Mouse (Mus musculus) midbrain, embryonic 14.5 days (tissue): ENCODE data around the gene Tnip1. TPM values are rescaled to one million over a fixed set of nuclear protein-coding genes. Genes with fewer than 3 reads are reported as not detected.

Source experiments
- ATAC-seq: fragments of 200-750 bp; cut with Nextera tagmentation; 2 replicates; pipeline ENCODE4 v1.8.0; 2017; ENCODE audit warnings: moderate number of reproducible peaks, moderate library complexity; ENCODE audit not compliant: low FRiP score, low TSS enrichment
- DNase-seq: peaks from one replicate; pipeline ENCODE4 v3.0.0-alpha.2; 2015
- H3K27ac ChIP-seq: fragments of 300-500 bp; sonication (generic); replicated peaks from 2 replicates; pipeline ENCODE4 v1.5.1; 2014; ENCODE audit warnings: mild to moderate bottlenecking, low read depth, low read length, moderate library complexity
- H3K27me3 ChIP-seq: fragments of 300-500 bp; sonication (generic); 2 replicates; pipeline ENCODE4 v1.6.1; 2014; ENCODE audit warnings: low read length, control low read depth, mixed read lengths; ENCODE audit not compliant: control insufficient read depth, insufficient read depth
- H3K36me3 ChIP-seq: fragments of 300-500 bp; sonication (generic); 2 replicates; pipeline ENCODE4 v1.6.1; 2014; ENCODE audit warnings: low read length, control low read depth; ENCODE audit not compliant: control insufficient read depth, insufficient read depth
- H3K4me1 ChIP-seq: fragments of 300-500 bp; sonication (generic); 2 replicates; pipeline ENCODE4 v1.6.1; 2014; ENCODE audit warnings: mild to moderate bottlenecking, antibody characterized with exemption, low read length, control low read depth; ENCODE audit not compliant: control insufficient read depth, insufficient read depth
- H3K4me2 ChIP-seq: fragments of 300-500 bp; sonication (generic); 2 replicates; pipeline ENCODE4 v1.6.1; 2014; ENCODE audit warnings: mild to moderate bottlenecking, low read length, moderate library complexity
- H3K4me3 ChIP-seq: fragments of 300-500 bp; sonication (generic); replicated peaks from 2 replicates; pipeline ENCODE4 v1.5.1; 2014; ENCODE audit warnings: low read depth, low read length
- H3K9ac ChIP-seq: fragments of 300-500 bp; sonication (generic); replicated peaks from 2 replicates; pipeline ENCODE4 v1.6.1; 2014; ENCODE audit warnings: mild to moderate bottlenecking, low read length, moderate library complexity
- H3K9me3 ChIP-seq: fragments of 300-500 bp; sonication (generic); 2 replicates; pipeline ENCODE4 v1.6.1; 2016; ENCODE audit warnings: low read length, control low read depth, mixed read lengths; ENCODE audit not compliant: control insufficient read depth
- WGBS: fragments of 180-500 bp; shearing (Covaris S2); extraction: QIAGEN DNeasy Blood & Tissue Kit; methylation state at CpG from one replicate; pipeline ENCODE4 v1.1.7; 2014; 5-methylcytosine and 5-hydroxymethylcytosine counted together
- polyA plus RNA-seq: library from polyadenylated mRNA; unstranded; fragments of >200 nt; fragmentation: Nextera tagmentation; extraction: Ambion mirVana; gene quantifications from 2 replicates; pipeline ENCODE4 v1.2.1, GENCODE M21; 2014

The Tnip1 gene
- polyA plus RNA-seq, 1 experiment from 2014 or later: 15.1 TPM

- WGBS: 81% methylated on average over 14 of the region's 14 CpGs
- Histone ChIP-seq H3K27ac (no peak overlapping the region), H3K36me3 (peaks cover 57% of the 10 kb centered on the region), H3K9ac (no peak overlapping the region), H3K4me2 (no peak overlapping the region), H3K4me1 (no peaks in the 10 kb centered on the region), H3K4me3 (no peak overlapping the region), H3K9me3 (no peaks in the 10 kb centered on the region), H3K27me3 (no peaks in the 10 kb centered on the region)
- no peak for ATAC-seq
- DNase-seq: peak; percentile 81
These were observed 35.2 kb downstream of the Tnip1 start for GRCm38 (mm10) chr11:54927346-54928140.

GRCm38 (mm10) chr11:54924145-54924544 lies 38.6 kb downstream of the Tnip1 start:
- H3K27me3 ChIP-seq: no peaks in the 10 kb centered on the region
- no peak for ATAC-seq
- no peaks in the 10 kb centered on the region for H3K4me1 ChIP-seq
- no peak overlapping the region for H3K4me2 ChIP-seq
- DNase-seq: no peak
- no peak overlapping the region for H3K27ac ChIP-seq
- H3K4me3 ChIP-seq: no peak overlapping the region
- no peak overlapping the region for H3K9ac ChIP-seq
- 93% methylated on average over 14 of the region's 14 CpGs for WGBS
- no peaks in the 10 kb centered on the region for H3K9me3 ChIP-seq
- peaks cover 54% of the 10 kb centered on the region for H3K36me3 ChIP-seq

DNA sequence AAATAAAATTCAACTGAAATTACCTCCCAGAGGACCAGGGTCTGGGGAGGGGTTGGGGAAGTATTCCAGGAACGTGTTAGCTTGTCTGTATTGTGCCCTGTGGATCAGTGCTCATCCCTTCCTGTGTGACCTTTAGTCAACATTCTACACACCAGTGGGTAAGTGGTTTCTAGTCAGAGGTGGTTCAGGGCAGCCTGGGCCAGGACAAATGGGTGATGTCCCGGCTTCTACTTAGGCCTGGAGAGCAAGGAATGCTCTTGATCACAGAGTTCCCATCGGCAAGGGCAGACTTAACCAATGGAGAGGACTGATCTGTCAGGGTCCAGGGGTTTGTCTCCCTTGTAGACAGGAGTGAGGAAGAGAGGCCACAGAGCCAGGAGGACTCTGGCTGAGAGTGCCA lies 40.2 kb downstream of the Tnip1 start:
- Histone ChIP-seq H3K4me3 (no peak overlapping the region), H3K27me3 (no peaks in the 10 kb centered on the region), H3K4me2 (no peak overlapping the region), H3K9me3 (no peaks in the 10 kb centered on the region), H3K36me3 (peaks cover 58% of the 10 kb centered on the region), H3K9ac (no peak overlapping the region), H3K27ac (no peak overlapping the region), H3K4me1 (no peaks in the 10 kb centered on the region)
- DNase-seq: no peak
- WGBS: 91% methylated on average over 3 of the region's 3 CpGs
- no peak for ATAC-seq

DNA sequence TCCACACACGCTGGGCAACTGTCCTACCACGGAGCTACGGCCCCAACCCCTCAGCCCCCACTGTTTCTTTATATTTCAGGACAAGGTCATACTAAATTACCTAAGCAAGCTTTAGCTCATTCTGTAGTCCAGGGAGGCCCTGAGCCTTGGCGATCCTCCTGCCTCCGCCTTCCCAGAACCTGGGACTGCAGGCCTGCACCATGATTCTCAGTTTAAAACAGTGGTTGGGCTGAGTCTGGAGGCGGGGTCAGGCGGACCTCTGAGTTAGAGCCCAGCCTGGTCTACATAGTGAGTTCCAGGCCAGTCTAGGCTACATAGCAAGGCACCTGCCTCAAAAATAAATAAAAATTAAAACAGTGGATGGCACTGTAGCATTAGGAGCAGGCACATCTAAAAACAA lies 40.9 kb downstream of the Tnip1 start:
- ATAC-seq (no peak), DNase-seq (no peak)
- no peak overlapping the region for H3K4me3 ChIP-seq
- H3K27ac ChIP-seq: no peak overlapping the region
- H3K4me2 ChIP-seq: no peak overlapping the region
- no peaks in the 10 kb centered on the region for H3K9me3 ChIP-seq
- no peaks in the 10 kb centered on the region for H3K27me3 ChIP-seq
- no peaks in the 10 kb centered on the region for H3K4me1 ChIP-seq
- H3K36me3 ChIP-seq: peaks cover 57% of the 10 kb centered on the region
- 46% methylated on average over 7 of the region's 7 CpGs for WGBS
- no peak overlapping the region for H3K9ac ChIP-seq

DNA sequence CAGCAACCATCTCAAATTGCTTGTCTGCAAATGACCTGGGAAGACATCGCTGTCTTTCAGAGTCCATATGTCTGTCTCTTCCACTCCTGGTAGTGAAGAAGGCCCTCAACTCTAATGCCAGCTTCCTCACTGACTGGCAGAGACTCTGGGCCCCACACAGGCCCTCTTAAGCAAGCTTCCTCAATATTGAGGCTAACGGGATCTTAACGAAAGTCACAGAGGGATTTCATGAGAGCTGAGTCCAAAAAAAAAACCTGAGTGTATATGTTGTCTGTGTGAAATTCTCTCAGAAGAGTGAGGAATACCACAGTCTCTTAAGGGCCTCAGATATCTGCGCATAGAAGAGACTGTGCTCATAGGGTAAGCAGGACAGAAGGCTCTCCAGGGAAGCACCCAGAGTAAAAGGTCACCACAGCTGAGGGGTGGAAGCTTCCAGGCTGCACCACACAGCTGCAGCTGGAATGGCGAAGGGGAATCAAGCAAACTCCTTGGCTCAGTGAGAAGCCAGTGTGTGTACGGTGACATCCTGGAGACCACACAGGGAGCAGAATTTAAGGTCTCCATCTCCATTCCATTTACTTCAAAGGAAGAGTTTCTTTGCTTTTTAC lies 41.6 kb downstream of the Tnip1 start:
- H3K4me3 ChIP-seq: no peak overlapping the region
- H3K9me3 ChIP-seq: no peaks in the 10 kb centered on the region
- no peak overlapping the region for H3K4me2 ChIP-seq
- peaks cover 54% of the 10 kb centered on the region for H3K36me3 ChIP-seq
- WGBS: 90% methylated on average over 6 of the region's 6 CpGs
- H3K27me3 ChIP-seq: no peaks in the 10 kb centered on the region
- ATAC-seq (no peak), DNase-seq (no peak)
- no peaks in the 10 kb centered on the region for H3K4me1 ChIP-seq
- H3K27ac ChIP-seq: no peak overlapping the region
- H3K9ac ChIP-seq: no peak overlapping the region

DNA sequence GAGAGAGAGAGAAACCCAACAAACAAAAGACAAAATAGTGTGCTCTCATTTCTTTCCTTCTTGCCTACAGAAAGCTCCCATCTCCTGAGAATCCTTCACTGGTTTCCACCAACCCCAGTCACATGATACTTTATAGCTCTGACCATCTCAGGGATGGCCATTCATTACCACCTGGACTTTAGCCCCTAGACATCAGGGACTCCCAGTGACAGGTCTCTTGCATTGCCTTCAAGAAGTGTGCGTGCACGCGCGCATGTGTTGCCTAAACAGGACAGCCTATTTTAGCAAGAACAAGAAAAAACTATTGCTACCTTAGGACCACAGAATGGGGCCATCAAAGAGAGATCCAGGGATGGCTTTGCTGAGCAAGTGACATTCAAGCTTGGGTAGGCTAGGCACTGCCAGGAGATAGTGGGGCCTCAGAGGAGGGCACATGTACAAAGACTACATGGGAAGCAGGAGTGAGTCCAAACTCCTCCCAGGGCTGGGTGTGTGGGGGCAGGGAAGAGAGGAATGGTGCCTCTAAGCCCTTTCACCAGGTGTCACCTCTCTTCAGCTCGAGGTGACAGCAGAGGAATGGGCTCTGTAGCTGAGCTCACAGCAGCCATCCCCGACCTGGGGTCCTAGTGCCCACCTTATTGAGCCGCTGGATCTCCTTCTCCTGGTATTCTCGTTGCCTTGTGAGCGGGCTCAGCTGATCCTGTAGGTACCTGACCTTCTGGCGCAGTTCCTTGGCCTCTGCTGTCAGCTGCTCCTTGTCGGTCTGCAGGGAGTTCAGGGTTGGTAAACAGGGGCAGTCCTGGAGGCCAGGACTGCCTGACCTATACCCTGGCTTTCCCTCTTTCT lies 42.4 kb downstream of the Tnip1 start:
- Histone ChIP-seq H3K4me1 (no peaks in the 10 kb centered on the region), H3K27me3 (no peaks in the 10 kb centered on the region), H3K9ac (no peak overlapping the region), H3K27ac (no peak overlapping the region), H3K4me3 (no peak overlapping the region), H3K36me3 (peaks cover 51% of the 10 kb centered on the region), H3K4me2 (no peak overlapping the region), H3K9me3 (no peaks in the 10 kb centered on the region)
- DNase-seq (no peak), ATAC-seq (no peak)
- 85% methylated on average over 11 of the region's 11 CpGs for WGBS

DNA sequence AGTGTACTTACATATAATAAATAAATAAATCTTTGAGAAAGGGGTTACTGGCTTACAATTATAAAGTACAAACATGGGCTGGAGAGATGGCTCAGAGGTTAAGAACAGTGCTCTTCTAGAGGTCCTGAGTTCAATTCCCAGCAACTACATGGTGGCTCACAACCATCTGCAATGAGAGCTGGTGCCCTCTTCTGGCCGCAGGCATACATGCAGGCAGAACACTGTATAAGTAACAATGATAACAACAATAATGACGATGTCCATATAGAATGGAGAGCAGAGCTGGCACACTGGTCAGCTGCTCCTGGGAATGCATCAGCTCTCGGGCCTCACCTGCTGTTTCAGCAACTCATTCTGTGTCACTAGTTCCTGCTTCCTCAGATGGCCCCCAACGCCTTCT lies 44.4 kb downstream of the Tnip1 start:
- 92% methylated on average over 4 of the region's 4 CpGs for WGBS
- H3K9me3 ChIP-seq: no peaks in the 10 kb centered on the region
- H3K27me3 ChIP-seq: no peaks in the 10 kb centered on the region
- no peak overlapping the region for H3K27ac ChIP-seq
- ATAC-seq (no peak), DNase-seq (no peak)
- no peaks in the 10 kb centered on the region for H3K4me1 ChIP-seq
- H3K4me3 ChIP-seq: no peak overlapping the region
- H3K4me2 ChIP-seq: no peak overlapping the region
- H3K36me3 ChIP-seq: peaks cover 51% of the 10 kb centered on the region
- no peak overlapping the region for H3K9ac ChIP-seq

DNA sequence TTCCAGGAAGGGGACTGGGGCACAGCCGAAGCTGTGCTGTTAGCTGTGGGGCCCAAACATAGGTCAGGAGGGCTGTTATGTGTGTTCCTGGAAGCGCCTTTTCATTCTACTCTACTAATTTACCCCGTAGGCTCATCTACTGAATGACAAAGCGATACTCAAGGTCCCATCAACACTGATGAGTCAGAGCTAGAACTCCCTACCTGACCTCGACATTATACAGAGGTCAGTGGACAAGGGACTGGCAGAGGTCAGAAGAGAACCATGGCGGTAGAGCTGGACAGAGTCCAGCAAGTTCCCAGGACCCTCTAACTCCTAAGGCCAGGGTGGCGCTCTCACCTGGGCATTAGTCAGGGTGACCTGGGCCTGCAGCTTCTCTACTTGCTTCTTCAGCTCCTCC lies 45.3 kb downstream of the Tnip1 start:
- 96% methylated on average over 7 of the region's 7 CpGs for WGBS
- Histone ChIP-seq H3K27me3 (no peaks in the 10 kb centered on the region), H3K9ac (no peak overlapping the region), H3K36me3 (peaks cover 42% of the 10 kb centered on the region), H3K4me2 (no peak overlapping the region), H3K4me1 (no peaks in the 10 kb centered on the region), H3K9me3 (no peaks in the 10 kb centered on the region), H3K27ac (no peak overlapping the region), H3K4me3 (no peak overlapping the region)
- ATAC-seq (no peak), DNase-seq (no peak)
